Mouse (Mus musculus) cerebellum, postnatal 14 days (tissue): ENCODE measurements around the gene Olfr561.

ENCODE experiments used
- DNase-seq, 2 experiments: peaks; one replicate each; pipeline ENCODE4 v3.0.0; 2021; ENCODE audit warnings: mixed read lengths in 2 of 2

The Olfr561 gene

GRCm38 (mm10) chr7:102770921-102771320, at the start of gene Olfr561:
Gene Olfr561, plus strand, starts transcription at chr7:102771221.
- DNase-seq: no peak

- DNase-seq: no peak
Observed at GRCm38 (mm10) chr7:102727391-102727790, 43.6 kb upstream of the Olfr561 start, which contains the start of gene Olfr559. Gene Olfr559, minus strand, starts transcription at chr7:102727491.

GRCm38 (mm10) chr7:102733793-102734192, 37.2 kb upstream of the Olfr561 start:
- no peak for DNase-seq

- DNase-seq: no peak
Observed at GRCm38 (mm10) chr7:102737705-102738104, 33.3 kb upstream of the Olfr561 start.

GRCm38 (mm10) chr7:102752086-102752485, 18.9 kb upstream of the Olfr561 start:
- peak; percentile 1 to 4 for DNase-seq

- DNase-seq: no peak
Observed at GRCm38 (mm10) chr7:102759266-102759665, 11.8 kb upstream of the Olfr561 start, which contains the start of the genes Olfr560 and Olfr78. Gene Olfr560, minus strand, starts transcription at chr7:102759366. Gene Olfr78, minus strand, starts transcription at chr7:102759471.

GRCm38 (mm10) chr7:102803180-102803579, 32.2 kb downstream of the Olfr561 start, which contains the start of gene Olfr564:
Gene Olfr564, plus strand, starts transcription at chr7:102803480.
- DNase-seq: no peak
